Mouse (Mus musculus) layer of hippocampus, postnatal 36 days (tissue): ENCODE results near the gene Coro2a. TPM values are rescaled to one million over a fixed set of nuclear protein-coding genes. Genes with fewer than 3 reads are reported as not detected.
"Not testable (repeated sequence)": the region's sequence is repeated elsewhere in the genome, so short reads cannot be mapped to it uniquely, and the experiment has no call there.

Source experiments
- DNase-seq, 2 experiments: peaks; one replicate each; pipeline ENCODE4 v3.0.0; 2022
- total RNA-seq, 2 experiments: library from RNA; stranded (reverse); gene quantifications; 2 replicates each; pipeline ENCODE4 v1.2.3; 2021

Gene Coro2a
- total RNA-seq, 2 experiments from 2014 or later, result 16.0 to 17.0 TPM

GRCm38 (mm10) chr4:46611181-46611580 is 9.2 kb upstream of the Coro2a start:
- DNase-seq, result peak; percentile 71 to 86

GRCm38 (mm10) chr4:46607601-46608000 is 5.6 kb upstream of the Coro2a start:
- DNase-seq, result no peak

DNA sequence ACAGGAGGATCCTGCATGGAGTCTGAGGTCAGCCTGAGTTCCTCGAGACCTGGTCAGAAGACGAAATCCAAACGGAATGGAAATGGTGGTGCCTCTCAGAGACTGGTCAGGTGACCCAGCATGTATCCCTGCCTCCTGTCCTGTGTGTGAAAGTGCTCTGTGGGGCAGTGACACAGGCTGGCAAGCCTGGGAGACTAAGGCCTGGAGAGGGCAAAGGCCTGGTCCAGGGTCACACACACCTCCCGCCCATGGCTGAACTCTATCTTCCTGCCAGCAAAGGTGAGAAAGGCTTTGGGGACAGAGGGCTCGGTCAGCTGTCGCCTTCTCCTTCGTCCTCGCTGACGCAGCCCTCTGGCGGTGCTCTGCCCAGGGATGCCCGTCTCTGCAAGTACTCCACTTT is 3.4 kb upstream of the Coro2a start:
- DNase-seq, result no peak

DNA sequence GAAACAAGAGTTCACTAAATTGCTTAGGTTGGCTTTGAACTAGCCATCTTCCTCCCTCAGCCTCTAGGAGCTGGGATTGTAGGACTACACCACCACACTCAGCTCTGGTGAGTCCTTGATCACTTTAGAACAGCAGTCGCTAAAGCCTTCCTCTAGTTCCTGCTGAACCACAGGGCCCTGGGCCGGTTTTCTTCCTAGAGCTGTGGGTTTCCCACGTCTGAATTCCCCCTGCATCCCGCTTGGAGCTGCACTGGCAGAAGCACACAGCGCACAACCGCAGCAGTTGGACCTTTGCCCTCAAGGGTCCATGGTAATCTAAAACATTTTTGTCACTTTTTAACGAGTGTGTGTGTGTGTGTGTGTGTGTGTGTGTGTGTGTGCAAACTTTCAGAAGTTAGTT is 702 bp upstream of the Coro2a start:
- DNase-seq, result peak in 1 of 2 experiments; percentile 0

- peak in 1 of 2 experiments; percentile 32 for DNase-seq
These were observed 651 bp downstream of the Coro2a start for GRCm38 (mm10) chr4:46601258-46601843.

- no peak for DNase-seq
These were observed 1.3 kb downstream of the Coro2a start for GRCm38 (mm10) chr4:46600473-46601257.

GRCm38 (mm10) chr4:46599609-46600008 is 2.4 kb downstream of the Coro2a start:
- DNase-seq, result not testable (repeated sequence)

GRCm38 (mm10) chr4:46598981-46599380 is 3.0 kb downstream of the Coro2a start:
- DNase-seq, result no peak

DNA sequence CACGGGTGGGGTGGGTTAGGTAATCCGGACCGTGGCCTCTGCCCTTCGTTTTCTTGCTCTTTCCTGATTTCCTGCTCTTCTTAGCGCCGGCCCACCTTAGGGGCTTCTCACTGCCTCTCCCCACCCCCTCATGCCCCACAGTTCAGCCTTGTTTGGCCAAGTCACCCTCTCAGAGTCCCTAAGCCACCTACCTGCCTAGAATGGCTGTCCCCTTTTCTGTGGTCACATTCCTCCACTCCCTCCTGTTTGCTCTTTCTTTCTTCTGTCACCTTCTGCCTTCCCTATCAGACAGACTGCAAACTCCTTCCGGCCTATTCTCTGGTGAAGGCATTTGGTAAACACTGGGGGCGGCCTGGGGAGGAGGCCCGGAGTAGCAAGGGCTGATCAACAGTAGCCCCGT is 3.9 kb downstream of the Coro2a start:
- no peak for DNase-seq

GRCm38 (mm10) chr4:46597286-46597961 is 4.6 kb downstream of the Coro2a start:
- DNase-seq, result no peak

DNA sequence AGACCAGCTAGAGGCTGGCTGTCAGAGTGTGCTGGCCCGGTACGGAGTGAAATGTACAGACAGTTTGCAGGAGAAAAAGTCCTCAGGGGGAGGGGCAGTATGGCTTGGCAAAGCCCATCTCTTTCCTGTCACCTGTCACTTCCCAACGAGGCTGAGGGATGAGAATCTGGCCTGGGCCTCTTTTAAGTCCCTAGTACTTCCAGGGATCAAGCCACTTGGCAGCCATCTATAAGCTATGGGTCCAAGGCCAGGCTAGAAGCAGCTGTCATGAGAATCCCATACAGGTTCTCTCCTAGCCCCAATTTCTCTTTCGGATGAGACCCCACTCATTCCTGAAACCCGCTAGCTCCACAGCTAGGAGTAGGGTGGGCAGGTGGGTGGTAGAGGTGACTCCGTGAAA is 5.6 kb downstream of the Coro2a start:
- DNase-seq, result no peak

DNA sequence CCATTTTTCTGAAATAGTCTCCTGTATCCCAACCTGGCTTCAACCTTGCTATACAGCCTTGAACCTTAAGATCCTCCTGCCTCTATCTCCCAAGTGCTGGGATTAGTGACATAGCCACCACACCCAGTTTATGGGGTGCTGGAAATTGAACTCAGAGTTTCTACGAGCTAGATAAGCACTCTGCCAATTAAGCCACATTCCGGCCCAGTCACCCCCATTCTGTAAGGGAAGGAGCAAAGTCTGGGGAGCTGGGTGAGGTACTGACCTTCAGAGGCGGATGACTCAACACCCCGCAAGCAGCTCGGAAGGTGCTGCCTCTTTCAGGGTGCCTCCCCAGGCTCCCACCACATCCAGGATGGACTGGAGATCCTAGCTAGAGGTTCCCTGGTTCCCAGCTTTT is 7.9 kb downstream of the Coro2a start:
- DNase-seq, result no peak

DNA sequence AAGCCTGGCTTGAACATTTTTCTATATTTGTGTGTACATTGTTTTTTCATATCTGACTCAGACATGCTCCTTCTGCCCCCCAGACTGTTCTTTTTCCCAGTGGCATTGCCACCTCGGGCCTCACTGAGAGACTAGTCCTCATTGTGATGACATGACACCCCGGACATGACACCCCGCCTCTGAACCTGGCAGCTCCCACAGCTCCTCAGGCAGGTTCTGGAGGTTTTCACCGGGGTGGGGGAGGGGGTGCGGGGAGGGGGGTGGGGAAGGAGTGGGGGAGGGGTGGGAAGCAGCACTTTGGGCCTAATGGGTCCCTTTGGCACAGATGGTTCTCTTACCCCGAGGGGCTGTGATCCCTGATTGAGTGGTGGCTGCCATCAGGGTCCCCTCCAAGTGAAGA is 8.5 kb downstream of the Coro2a start:
- no peak for DNase-seq

DNA sequence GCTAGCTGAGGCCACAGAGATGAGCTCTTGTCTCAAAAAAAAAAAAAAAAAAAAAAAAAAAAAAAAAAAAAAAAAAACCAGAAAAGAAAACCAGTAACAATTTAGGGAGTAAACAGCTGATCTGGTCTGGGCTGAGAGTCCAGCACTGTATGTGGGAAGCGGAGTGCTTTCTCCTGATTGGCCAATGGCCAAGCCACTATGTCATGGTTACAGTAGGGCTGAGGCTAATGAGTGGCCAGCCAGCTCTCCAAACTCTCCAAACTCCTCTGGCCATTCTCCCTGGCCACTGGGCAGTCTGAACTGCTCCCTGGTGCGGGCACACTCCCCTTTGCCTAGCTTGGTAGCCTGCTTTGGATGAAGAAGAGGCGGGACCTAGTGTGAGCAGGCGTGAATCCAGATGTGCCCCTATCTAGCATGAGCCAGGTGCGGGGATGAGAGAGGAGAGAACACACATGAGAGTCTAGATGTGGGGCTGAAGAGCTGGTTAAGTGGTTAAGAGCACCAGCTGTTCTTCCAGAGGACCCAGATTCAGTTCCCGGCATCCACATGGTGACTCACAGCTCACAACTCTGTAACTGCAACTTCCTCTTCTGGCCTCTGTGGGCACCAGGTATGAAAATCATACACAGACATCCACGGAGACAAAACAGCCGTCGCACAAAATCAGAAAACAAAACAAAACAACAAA is 10.0 kb downstream of the Coro2a start:
- no peak for DNase-seq

- DNase-seq, result no peak
These were observed 11.2 kb downstream of the Coro2a start for GRCm38 (mm10) chr4:46590810-46591209.

DNA sequence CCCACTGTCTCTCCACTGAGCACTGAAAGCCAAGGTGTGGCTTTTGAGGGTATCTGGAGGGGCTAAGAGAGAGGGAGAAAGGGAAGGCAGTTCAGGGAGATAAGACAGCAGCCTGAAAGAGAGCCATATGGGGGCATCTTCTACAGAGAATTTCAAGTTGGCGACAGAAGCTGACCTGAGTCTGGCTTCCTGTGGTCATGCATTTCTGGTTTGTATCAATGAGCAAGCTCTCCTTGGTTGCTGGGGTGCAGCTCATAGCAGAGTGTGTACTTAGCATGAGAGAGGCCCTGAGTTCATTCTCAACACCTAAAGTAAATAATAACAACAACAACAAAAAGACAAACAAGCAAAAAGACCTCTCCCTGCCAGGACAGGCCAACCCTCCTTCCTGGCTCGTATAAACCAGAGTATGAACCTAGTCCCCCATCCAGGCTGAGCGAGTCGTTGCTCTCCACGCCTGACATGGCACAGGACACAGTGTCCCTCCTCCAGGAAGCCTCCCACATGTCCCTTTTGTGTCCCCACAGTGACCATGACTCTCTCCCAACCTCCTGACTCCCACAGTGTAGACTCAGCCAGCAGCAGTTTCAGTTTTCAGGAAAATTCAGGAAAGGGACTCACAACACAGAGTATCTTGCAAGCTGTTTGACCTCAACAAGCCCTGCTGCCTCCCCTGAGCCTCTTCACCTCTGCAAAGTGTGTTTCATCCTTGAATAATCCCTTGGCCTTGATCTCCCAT is 11.9 kb downstream of the Coro2a start:
- DNase-seq, result no peak

GRCm38 (mm10) chr4:46589151-46589550 is 12.9 kb downstream of the Coro2a start:
- DNase-seq, result no peak

- no peak for DNase-seq
These were observed 15.5 kb downstream of the Coro2a start for GRCm38 (mm10) chr4:46586473-46586872.

GRCm38 (mm10) chr4:46585811-46586190 is 16.2 kb downstream of the Coro2a start:
- no peak for DNase-seq

DNA sequence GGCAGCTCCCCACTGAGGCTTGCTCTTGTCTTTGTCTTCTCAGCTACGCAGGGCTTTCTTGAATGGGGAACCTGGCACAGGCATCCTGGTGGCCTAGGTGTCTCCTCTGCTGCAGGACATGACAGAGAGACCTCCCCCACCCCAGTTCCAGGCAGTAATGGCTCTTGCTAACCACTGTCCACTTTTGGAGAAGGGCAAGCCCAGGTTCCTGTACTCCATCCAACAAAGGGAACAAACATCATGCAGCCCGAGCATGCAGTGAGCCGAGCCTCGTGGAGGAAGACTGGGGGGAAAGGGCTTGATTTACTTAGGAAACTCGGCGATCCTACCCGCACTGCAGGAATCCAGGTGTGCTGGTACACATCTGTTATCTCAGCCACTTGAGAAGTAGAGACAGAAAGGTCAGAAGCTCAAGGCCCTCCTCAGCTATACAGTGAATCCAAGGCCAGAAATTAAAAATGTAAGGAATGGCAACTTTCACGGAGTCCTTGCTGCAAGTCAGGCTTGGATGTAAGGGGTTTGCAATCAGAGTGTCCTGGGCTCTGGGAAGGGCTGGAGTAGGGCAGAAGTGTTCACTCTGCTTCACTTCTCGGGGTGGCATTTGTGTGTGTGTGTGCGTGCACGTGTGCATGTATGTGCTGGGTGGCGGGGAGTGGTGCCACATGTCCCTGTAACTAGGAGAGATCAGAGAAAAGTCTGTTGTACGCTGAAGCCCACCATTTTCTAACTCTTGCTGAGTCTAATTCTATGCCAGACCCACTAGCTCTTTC is 16.8 kb downstream of the Coro2a start:
- no peak for DNase-seq

- DNase-seq, result not testable (repeated sequence)
These were observed 17.5 kb downstream of the Coro2a start for GRCm38 (mm10) chr4:46584536-46584935.

DNA sequence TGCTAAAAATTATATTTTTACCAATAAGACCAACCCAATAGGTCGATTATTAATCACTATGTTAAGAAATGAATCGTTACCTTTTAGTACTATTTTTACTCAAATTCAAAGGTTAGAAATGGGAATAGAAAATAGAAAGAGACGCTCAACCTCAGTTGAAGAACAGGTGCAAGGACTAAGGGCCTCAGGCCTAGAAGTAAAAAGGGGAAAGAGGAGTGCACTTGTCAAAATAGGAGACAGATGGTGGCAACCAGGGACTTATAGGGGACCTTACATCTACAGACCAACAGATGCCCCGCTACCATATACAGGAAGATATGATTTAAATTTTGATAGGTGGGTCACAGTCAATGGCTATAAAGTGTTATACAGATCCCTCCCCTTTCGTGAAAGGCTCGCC is 17.9 kb downstream of the Coro2a start:
- not testable (repeated sequence) for DNase-seq
